Mouse (Mus musculus) embryo, embryonic 9.5 days (tissue): ENCODE data around the gene Tkt.
"Not testable (repeated sequence)": the region's sequence is repeated elsewhere in the genome, so short reads cannot be mapped to it uniquely, and the experiment has no call there.

Experiments used
- DNase-seq: peaks from one replicate; pipeline ENCODE4 v3.0.0-alpha.2; 2017; ENCODE audit errors: extremely low spot score

Gene Tkt

GRCm38 (mm10) chr14:30548131-30548720 is at the start of gene Tkt:
Tkt (plus strand) TSS chr14:30548359.
- peak; percentile 29 for DNase-seq

DNA sequence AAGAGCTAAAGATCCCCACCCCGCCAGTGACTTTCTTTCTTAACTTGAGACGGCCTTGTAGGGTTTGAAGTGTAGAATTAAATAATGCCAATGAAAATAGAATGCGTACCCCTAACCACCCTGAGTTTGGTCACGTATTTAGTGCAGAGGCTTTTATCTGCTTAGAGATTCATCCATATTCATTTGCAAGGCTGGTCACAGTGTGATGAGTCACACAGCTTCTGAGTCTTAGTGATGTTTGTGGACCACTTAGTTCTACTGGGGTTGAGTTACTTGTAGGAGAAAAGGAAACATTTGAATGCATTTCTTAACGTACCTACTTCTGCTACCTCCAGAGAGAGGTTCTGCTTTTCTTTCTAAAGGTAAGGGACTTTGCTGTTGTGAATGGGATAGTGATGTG is 43.2 kb upstream of the Tkt start:
- DNase-seq, result no peak

DNA sequence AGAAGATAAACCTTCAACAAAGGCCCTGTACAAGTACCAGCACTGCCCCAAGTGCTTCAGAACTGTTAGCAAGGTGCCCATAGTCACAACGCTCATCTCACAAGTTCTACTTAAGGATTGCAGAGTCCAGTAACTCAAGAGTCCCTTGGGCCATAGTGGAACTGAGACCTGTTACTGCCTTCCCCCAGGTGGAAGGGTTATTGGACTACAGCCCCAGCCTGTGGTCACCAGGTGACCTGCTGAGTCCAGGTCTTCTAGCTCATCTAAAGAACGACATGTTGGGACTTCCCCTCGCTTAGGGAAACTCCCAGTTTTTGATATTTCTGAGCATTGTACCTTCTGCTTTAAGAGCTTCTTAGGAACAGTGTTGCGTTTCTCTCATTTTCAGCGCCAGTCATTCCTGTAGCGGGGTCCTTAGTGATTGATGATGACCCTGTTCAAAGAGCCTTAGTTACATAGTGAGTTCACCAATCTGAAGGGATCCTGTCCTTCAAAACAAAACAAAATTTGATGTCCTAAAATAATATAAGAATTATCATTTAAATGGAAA is 37.9 kb upstream of the Tkt start:
- DNase-seq, result no peak

- no peak for DNase-seq
These were observed 35.3 kb upstream of the Tkt start for GRCm38 (mm10) chr14:30512896-30513295.

DNA sequence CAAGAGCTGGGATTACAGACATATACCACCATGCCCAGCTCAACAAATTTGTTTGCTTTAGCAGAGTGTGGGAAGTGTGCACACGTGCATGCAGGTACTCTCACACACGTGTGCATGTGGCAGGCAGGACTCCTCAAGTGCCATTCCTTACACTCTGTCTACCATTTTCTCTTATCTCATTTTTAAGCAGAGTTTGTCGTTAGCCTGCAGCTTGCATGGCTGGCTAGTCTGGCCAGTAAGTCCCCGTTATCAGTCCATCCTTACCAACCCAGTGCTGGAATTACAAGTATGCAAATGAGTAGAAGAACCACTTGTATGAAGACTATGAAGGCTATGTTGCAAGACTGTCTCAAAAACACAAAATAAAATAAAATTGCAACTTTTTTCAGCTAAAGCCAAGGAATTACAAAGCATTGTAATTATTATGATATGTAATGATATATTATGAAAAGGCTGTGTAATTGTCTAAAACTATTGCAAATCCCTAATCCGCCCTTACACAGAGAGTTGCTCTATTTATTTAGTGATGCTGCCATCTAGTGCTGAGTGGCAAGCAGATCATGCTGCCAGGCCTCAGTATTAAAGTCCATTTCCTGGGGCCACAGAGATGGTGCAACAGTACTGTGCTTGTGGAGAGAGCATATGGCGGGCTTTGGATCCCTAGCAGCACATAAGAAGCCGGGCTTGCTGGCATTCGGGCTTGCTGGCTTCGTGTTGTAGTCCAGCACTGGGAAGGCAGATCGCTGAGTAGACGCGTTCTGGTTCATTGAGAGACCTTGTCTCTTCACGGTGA is 32.0 kb upstream of the Tkt start:
- DNase-seq, result peak; percentile 18

DNA sequence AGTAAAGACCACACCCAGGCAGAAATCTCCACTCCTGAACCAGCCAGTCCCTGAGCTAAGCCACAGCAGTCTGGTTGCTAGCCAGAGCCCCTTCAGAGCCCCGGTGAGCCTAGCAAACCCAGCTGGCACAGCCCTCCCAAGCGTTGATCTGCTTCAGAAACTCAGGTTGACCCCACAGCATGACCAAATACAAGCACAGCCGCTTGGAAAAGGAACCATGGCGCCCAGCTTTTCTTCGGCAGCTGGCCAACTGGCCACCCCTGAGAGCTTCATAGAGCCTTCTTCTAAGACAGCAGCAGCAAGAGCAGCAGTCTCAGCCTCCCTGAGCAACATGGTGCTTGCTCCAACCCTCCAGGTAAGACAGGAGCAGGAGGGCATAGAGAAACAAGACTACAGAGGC is 28.8 kb upstream of the Tkt start:
- no peak for DNase-seq

GRCm38 (mm10) chr14:30523356-30523755 is 24.8 kb upstream of the Tkt start:
- no peak for DNase-seq

DNA sequence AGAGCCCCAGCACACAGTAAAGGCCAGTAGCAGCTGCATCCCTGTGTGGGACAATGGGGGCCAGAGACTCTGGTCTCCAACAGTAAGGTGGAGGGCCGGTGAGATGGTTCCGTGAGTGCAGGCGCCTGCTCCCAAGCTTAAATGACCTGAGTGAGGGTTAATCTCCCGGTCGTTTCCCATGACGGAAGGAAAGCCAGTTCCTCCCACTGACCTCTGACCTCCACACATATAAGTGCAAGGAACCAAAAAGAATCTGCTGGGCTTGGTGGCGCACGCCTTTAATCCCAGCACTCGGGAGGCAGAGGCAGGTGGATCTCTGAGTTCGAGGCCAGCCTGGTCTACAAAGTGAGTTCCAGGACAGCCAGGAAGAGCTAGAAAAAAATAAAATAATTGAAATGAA is 19.8 kb upstream of the Tkt start:
- DNase-seq, result no peak

- DNase-seq, result no peak
These were observed 19.2 kb upstream of the Tkt start for GRCm38 (mm10) chr14:30528961-30529360.

- DNase-seq, result no peak
These were observed 18.7 kb upstream of the Tkt start for GRCm38 (mm10) chr14:30529454-30529853.

DNA sequence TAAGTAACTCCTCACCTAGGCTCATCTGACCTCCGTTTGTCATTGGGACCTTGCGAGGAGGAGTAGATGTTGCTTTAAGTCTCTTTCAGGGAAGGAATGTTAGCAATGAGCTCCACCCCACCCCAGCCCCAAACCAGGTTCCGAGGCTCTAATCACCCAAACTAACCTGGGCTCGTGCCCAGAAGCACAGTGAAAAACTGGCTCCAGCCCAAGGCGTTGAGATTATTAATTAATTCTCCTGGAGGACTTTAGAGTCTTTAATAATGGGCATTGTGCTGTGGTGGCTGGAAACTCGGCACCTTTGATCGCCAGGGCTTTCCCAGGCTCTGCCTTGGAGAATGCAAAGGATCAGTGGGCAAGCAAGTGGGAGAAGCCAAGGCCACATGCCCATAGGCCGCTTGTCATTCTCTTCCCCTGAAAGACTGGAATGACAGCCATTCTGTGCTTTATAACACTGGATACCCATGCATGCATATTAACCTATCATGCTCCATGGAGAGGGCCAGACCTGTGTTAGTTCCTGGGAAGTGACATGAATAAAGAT is 17.4 kb upstream of the Tkt start:
- DNase-seq, result no peak

DNA sequence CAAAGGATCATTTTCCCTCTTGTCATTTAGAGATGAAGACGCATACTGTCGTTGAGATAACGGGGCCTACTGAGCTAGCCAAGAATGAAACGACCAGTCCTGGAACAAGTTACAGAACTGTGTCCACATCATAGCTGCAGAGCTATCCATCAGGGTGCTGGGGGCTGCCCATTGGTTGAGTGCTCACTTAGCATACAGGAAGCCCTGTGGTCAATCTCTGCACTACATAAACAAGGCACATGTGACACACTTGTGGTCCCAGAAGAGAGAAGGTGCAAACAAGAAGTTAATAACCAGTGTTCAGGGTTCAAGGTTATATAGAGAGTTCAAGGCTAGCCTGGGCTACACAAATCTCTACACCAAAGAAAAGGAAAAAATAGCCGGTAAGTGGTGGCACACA is 16.7 kb upstream of the Tkt start:
- DNase-seq, result no peak

GRCm38 (mm10) chr14:30531896-30532295 is 16.3 kb upstream of the Tkt start:
- no peak for DNase-seq

DNA sequence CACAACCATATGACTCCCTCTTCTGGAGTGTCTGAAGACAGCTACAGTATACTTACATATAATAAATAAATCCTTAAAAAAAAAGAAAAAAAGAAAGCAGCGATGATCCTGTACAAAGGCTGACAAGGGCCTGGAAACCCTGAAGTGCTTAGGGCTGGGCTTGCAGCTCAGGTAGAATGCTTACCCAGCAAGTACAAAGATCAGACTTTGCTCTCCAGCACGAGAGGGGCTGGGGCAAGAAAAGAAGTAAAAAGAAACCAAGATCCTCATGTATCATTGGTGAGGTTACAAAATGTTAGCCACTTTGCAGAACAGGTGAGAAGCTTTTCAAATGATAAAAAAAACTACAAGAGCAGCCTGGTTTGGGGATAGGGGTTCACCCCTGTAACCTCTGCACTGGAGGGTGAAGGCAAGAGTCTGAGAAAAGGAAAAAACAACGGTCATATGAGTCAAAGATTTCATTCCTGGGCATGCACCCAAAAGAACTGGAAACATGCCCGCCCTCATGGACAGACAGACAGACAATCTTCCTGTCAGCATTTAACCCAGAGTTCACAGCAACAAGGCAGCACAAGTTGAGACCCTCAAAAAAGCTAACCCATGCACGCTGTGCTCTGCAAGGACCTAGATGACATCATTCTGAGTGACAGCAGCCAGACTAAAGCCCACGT is 14.2 kb upstream of the Tkt start:
- DNase-seq, result no peak

DNA sequence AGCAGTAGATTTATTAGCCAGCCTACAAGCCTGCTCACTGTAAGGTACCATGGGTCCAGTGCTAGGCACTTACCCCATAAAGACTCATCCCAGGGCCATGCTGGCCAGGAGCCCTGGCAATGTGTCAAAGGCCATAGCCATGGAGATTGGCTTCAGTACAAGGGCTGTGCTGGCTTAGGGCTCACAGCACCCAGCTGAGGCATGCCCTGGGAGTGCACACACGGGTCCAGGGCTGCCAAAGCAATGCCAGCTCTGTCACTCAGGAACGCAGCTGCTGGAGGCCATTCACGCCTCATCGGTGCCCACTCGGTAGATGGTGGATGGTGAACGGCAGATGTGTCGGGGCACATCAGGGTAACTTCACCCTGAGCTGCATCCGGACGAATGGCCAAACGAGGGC is 6.6 kb upstream of the Tkt start:
- no peak for DNase-seq

DNA sequence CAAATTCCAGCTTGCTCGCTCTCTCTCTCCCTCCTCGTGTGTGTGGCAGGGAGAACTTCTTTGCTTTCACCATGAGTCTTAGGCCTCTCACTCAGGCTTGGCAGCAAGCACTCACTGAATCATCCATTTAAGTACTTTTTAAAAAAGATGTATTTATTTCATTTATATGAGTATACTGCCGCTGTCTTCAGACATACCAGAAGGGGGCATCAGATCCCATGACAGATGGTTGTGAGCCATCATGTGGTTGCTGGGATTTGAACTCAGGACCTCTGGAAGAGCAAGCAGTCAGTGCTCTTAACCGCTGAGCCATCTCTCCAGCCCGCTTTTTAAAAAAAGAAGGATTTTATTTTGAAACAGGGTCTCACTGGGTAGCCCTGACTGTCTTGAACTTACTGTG is 4.8 kb upstream of the Tkt start:
- not testable (repeated sequence) for DNase-seq

DNA sequence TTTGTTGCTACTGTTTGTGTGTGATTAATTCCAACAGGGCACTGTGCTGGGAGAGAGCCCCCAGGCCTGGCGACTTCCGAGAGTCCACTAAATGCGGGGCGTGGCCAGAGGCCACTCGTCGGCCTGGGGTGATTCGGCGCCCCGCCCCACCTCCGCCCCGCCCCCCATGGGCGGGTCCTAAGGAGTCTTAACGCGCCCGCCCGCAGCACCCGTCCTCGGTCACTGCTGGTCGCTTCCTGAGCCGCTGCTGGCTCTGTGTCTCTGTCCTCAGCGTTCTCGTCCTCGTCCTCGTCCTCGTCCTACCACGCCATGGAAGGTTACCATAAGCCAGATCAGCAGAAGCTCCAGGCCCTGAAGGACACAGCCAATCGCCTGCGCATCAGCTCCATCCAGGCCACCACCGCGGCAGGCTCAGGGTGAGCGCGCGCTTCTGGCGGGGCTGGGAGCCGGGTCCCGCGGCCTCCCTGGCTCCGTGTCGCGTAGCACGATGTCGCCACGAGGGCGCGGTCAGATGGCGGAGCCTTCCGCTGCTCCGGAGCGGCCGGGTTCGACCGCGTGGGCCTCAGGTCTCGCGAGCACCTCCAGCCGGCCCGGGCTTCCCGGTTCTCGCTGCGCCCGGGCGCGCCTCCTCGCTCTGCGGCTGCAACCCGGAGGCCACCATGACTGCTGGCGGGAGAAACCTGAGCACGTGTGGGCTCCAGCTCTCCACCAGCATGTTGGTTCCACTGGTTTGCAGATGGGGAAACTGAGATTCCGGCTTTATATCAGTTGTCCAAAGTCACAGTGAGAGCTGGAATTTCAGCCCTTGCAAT is 1.0 kb downstream of the Tkt start:
- peak; percentile 97 for DNase-seq

DNA sequence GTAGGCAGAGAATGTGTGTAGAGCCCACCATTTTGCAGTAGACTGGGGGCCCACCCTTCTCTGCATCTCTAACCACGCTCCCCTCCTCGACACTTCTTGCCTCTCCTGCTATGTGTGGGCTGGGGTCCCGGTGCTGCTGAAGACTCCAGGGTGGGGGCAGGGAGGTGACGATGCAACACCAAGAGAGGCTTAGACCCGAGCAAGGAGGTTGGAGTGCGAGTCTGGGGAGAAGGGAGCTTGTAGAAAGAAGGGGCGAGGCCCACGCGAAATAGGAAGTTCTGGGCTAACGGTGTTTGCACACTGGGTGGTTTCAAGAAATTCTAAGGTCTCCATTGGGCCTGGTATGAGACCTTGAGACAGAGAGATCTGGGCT is 1.6 kb downstream of the Tkt start:
- no peak for DNase-seq

DNA sequence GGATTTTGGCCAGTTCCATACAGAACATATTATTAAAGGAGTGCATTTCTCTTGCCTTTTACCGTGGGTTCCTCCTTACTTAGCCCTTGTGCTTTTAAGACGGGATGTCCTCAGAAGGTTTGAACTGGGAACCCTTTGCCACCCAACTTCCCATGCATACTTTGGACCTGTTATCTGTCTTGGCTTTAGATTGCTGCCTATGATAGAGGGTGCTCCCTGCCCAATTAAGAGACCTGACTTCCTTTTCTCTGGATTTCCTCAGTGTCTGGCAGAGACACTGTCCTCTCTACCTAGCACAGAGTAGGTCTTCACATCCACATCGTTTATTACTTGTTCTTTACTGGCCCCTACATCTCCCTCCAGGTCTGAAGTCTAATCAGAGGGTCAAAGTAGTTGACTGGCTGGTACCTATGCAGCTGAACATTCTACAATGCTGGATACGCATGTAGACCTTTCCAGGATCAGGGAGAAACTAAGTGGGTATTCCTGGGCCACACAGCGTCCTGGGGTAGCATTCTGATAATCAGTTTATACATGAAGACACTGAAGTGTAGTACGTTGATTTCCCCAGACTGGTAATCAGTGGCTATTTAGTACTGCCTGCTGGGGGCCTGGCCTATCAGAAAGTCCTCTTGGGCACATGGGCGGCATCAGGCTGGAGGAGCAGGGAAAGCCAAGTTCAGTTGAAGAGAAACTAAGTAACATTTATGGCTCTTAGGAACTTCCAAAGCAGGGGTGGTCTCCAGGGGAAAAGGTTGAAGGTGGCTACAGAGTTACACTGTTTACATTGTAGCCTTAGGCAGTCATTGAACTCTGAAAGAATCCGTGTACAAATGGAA is 2.3 kb downstream of the Tkt start:
- no peak for DNase-seq

DNA sequence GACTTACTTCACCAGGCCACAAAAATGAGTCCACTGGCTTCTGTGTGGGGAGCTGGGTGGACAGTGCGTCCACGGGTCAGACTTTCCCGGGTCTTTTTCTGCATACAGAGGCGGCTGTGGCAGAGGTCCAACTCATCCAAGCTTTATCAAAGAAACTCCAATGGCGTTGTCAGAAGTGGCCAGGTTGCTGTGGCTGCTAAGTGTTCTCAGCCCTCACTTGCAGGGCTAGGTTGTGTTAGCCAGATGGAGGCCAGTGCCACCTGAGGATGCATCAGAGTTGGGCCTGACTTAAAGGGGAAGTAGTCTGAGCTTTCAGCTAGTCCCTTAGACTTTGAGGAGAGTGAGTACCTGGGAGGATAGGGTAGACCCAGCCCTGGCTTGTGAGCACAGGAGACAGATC is 3.4 kb downstream of the Tkt start:
- DNase-seq, result no peak

- DNase-seq, result no peak
These were observed 3.8 kb downstream of the Tkt start for GRCm38 (mm10) chr14:30551981-30552380.
